Mouse (Mus musculus): ENCODE measurements around the gene Cux1. TPM values are rescaled to one million over a fixed set of nuclear protein-coding genes. Genes with fewer than 3 reads are reported as not detected.

The Cux1 gene
- polyA plus RNA-seq, 1 experiment from 2014 or later, result 17.1 TPM

GRCm38 (mm10) chr5:136486401-136486800 is 80.9 kb downstream of the Cux1 start:
- Histone ChIP-seq H3K4me1 (replicated peaks) (peaks cover 19% of the 10 kb centered on the region), H3K27me3 (no peaks in the 10 kb centered on the region), H3K36me3 (replicated peaks) (peaks cover 7% of the 10 kb centered on the region; the same call in 1 of the 2 replicates), H3K4me3 (replicated peaks) (no peak overlapping the region), H3K9me3 (replicated peaks) (no peaks in the 10 kb centered on the region), H3K9ac (no peak overlapping the region), H3K27ac (replicated peaks) (no peak overlapping the region), H3K4me2 (no peak overlapping the region)
- WGBS (ENCODE audit: insufficient replicate concordance), result 72% methylated on average over 3 of the region's 3 CpGs
- ATAC-seq (ENCODE audit: insufficient read depth), result no peak

- Histone ChIP-seq H3K36me3 (replicated peaks) (peaks cover 7% of the 10 kb centered on the region; the same call in 1 of the 2 replicates), H3K4me1 (replicated peaks) (peaks cover 19% of the 10 kb centered on the region), H3K4me2 (no peak overlapping the region), H3K9ac (no peak overlapping the region), H3K27ac (replicated peaks) (no peak overlapping the region), H3K4me3 (replicated peaks) (no peak overlapping the region), H3K27me3 (no peaks in the 10 kb centered on the region), H3K9me3 (replicated peaks) (no peaks in the 10 kb centered on the region)
- no peak for ATAC-seq (ENCODE audit: insufficient read depth)
- 72% methylated on average over 6 of the region's 6 CpGs for WGBS (ENCODE audit: insufficient replicate concordance)
These were observed 81.9 kb downstream of the Cux1 start for GRCm38 (mm10) chr5:136485397-136485796.

- Histone ChIP-seq H3K9ac (no peak overlapping the region), H3K27ac (replicated peaks) (no peak overlapping the region), H3K4me1 (replicated peaks) (peaks cover 6% of the 10 kb centered on the region), H3K9me3 (replicated peaks) (no peaks in the 10 kb centered on the region), H3K27me3 (no peaks in the 10 kb centered on the region), H3K4me2 (no peak overlapping the region), H3K4me3 (replicated peaks) (no peak overlapping the region), H3K36me3 (replicated peaks) (peaks cover 7% of the 10 kb centered on the region; the same call in 1 of the 2 replicates)
- WGBS (ENCODE audit: insufficient replicate concordance), result 28% methylated on average over 1 of the region's 1 CpGs
- no peak for ATAC-seq (ENCODE audit: insufficient read depth)
These were observed 84.9 kb downstream of the Cux1 start for GRCm38 (mm10) chr5:136482434-136482833.

DNA sequence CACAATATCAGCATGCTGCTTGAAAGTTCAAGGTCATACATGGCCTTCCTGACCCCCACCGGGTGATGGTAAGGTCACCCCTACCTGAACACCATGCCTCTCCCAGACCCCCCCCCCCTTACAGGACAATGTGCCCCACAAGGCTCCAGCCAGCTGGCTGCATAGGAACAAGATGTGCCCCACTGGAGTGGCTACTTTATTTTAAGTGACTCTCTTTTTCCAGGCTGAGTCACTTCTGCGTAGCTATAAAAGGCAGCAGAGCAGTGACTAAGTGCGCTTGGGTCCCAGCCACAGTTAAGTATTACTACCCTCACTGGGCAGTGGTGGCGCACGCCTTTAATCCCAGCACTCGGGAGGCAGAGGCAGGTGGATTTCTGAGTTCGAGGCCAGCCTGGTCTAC is 86.7 kb downstream of the Cux1 start:
- WGBS (ENCODE audit: insufficient replicate concordance), result 65% methylated on average over 7 of the region's 7 CpGs

DNA sequence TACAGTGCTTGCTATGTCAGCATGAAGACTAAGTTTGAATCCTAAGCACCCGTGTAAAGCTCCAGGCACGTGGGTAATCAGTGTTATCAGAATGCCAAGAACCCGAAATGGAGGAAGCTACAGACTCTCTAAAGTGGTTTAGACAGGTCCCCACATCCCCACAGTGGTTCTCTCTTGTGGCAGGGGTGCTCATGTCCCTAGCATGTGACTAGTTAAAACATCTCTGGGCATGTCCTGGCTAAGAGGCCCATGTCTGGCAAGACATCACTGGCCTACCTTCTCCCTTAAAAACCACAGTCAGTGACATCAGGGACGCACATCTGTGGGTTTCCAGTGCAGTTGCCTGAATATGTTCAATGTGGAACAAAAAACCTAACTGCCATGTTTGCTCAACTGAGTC is 87.5 kb downstream of the Cux1 start:
- H3K4me2 ChIP-seq, result no peak overlapping the region
- H3K27me3 ChIP-seq, result no peaks in the 10 kb centered on the region
- no peak overlapping the region for H3K9ac ChIP-seq
- H3K27ac ChIP-seq (replicated peaks), result no peak overlapping the region
- H3K36me3 ChIP-seq (replicated peaks), result 0 out of 2 replicates have a peak, but pooled peaks cover 3% of the 10 kb centered on the region
- 31% methylated on average over 4 of the region's 4 CpGs for WGBS (ENCODE audit: insufficient replicate concordance)
- H3K9me3 ChIP-seq (replicated peaks), result no peaks in the 10 kb centered on the region
- peaks cover 5% of the 10 kb centered on the region for H3K4me1 ChIP-seq (replicated peaks)
- ATAC-seq (ENCODE audit: insufficient read depth), result no peak
- H3K4me3 ChIP-seq (replicated peaks), result no peak overlapping the region

More for the DNA sequence above, 86.7 kb downstream of the Cux1 start:
- Histone ChIP-seq H3K36me3 (replicated peaks) (peaks cover 7% of the 10 kb centered on the region; the same call in 1 of the 2 replicates), H3K9ac (no peak overlapping the region), H3K9me3 (replicated peaks) (no peaks in the 10 kb centered on the region), H3K27me3 (no peaks in the 10 kb centered on the region), H3K27ac (replicated peaks) (no peak overlapping the region), H3K4me2 (no peak overlapping the region), H3K4me3 (replicated peaks) (no peak overlapping the region), H3K4me1 (replicated peaks) (peaks cover 5% of the 10 kb centered on the region)
- no peak for ATAC-seq (ENCODE audit: insufficient read depth)

DNA sequence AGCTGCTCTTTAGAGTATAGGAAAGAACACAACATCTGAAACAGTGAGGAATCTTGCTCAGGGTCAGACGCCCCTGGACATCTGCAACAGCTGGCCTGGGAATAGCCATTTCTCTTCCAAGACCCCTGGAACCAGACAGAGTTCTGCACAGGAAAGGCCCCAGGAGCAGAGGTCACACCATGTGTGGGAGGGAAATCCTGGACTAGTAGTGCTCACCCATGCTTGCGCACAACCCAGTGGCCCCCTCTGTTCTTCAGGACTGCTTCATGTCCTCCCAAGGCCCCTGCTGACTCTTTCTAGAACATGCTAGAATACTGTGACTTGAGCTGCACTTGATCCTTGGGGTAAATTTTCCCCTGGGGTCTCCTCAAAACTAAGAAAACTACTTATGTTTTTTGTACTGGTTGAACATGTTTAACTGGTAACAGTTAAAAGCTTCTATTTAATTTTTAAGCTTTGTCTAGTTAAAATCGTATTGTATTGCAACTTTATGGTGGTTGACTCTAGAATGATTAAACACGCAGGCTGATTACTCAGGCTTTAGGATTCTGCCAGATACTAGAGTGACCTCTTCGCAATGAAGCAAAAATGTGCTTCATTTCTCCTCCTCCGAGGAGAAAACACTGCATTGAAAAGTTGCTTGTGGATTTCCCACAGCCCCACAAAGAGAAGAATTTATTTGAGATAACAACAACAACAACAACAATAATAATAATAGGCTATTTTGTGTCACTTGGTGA is 88.1 kb downstream of the Cux1 start:
- no peaks in the 10 kb centered on the region for H3K36me3 ChIP-seq (replicated peaks)
- ATAC-seq (ENCODE audit: insufficient read depth), result no peak
- no peak overlapping the region for H3K27ac ChIP-seq (replicated peaks)
- H3K9ac ChIP-seq, result no peak overlapping the region
- no peak overlapping the region for H3K4me3 ChIP-seq (replicated peaks)
- H3K4me2 ChIP-seq, result no peak overlapping the region
- H3K9me3 ChIP-seq (replicated peaks), result no peaks in the 10 kb centered on the region
- peaks cover 5% of the 10 kb centered on the region for H3K4me1 ChIP-seq (replicated peaks)
- no peaks in the 10 kb centered on the region for H3K27me3 ChIP-seq
- WGBS (ENCODE audit: insufficient replicate concordance), result 70% methylated on average over 6 of the region's 6 CpGs

DNA sequence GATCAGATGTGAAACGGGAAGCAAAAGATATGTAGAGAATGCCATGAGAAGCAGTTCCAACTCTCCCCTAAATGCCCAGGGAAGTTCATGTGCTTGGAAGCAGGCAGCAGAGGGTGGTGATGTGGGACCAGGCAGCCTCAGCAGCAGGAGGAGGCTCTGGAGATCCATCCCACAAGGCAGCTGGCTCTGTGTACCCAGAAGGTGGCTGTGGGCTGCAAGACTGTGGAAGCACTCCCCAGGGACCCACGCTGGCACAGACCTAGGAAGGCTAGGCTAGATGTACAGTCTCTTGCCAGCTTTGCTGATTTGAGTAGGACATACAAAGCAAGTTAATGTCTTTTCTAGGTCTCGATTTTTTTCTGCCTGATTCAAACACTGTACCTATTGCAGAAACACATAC is 91.0 kb downstream of the Cux1 start:
- H3K9me3 ChIP-seq (replicated peaks), result no peaks in the 10 kb centered on the region
- no peak overlapping the region for H3K4me2 ChIP-seq
- no peak overlapping the region for H3K9ac ChIP-seq
- ATAC-seq (ENCODE audit: insufficient read depth), result no peak
- H3K27ac ChIP-seq (replicated peaks), result no peak overlapping the region
- H3K27me3 ChIP-seq, result no peaks in the 10 kb centered on the region
- H3K4me1 ChIP-seq (replicated peaks), result no peaks in the 10 kb centered on the region
- 53% methylated on average over 3 of the region's 3 CpGs for WGBS (ENCODE audit: insufficient replicate concordance)
- no peaks in the 10 kb centered on the region for H3K36me3 ChIP-seq (replicated peaks)
- no peak overlapping the region for H3K4me3 ChIP-seq (replicated peaks)

- H3K27me3 ChIP-seq, result no peaks in the 10 kb centered on the region
- H3K36me3 ChIP-seq (replicated peaks), result no peaks in the 10 kb centered on the region
- ATAC-seq (ENCODE audit: insufficient read depth), result no peak
- no peaks in the 10 kb centered on the region for H3K4me1 ChIP-seq (replicated peaks)
- H3K9me3 ChIP-seq (replicated peaks), result no peaks in the 10 kb centered on the region
- H3K27ac ChIP-seq (replicated peaks), result no peak overlapping the region
- H3K9ac ChIP-seq, result no peak overlapping the region
- no peak overlapping the region for H3K4me3 ChIP-seq (replicated peaks)
- WGBS (ENCODE audit: insufficient replicate concordance), result 67% methylated on average over 1 of the region's 1 CpGs
- no peak overlapping the region for H3K4me2 ChIP-seq
These were observed 92.1 kb downstream of the Cux1 start for GRCm38 (mm10) chr5:136475161-136475560.

DNA sequence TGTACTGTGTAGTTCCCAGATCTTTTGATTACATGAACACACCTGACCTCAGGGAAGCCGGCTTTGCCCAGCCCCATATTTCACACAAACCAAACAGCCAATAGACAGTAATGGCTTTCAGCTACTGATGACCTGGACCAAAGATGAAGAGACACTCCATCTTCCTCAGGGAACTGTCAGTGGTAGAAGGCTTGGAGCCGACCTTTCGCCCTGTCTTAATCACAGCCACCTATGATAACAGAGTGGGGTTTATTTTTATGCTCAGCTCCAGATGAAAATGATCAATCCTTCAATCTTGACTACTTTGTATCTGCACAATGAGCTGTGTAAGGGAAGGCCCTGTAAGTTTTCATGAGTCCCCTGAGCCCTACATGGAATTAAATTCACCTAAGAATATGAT is 93.2 kb downstream of the Cux1 start:
- no peak overlapping the region for H3K9ac ChIP-seq
- no peaks in the 10 kb centered on the region for H3K27me3 ChIP-seq
- H3K4me3 ChIP-seq (replicated peaks), result no peak overlapping the region
- WGBS (ENCODE audit: insufficient replicate concordance), result 71% methylated on average over 3 of the region's 3 CpGs
- H3K4me1 ChIP-seq (replicated peaks), result no peaks in the 10 kb centered on the region
- H3K27ac ChIP-seq (replicated peaks), result no peak overlapping the region
- no peak overlapping the region for H3K4me2 ChIP-seq
- H3K9me3 ChIP-seq (replicated peaks), result no peaks in the 10 kb centered on the region
- H3K36me3 ChIP-seq (replicated peaks), result no peaks in the 10 kb centered on the region
- no peak for ATAC-seq (ENCODE audit: insufficient read depth)

DNA sequence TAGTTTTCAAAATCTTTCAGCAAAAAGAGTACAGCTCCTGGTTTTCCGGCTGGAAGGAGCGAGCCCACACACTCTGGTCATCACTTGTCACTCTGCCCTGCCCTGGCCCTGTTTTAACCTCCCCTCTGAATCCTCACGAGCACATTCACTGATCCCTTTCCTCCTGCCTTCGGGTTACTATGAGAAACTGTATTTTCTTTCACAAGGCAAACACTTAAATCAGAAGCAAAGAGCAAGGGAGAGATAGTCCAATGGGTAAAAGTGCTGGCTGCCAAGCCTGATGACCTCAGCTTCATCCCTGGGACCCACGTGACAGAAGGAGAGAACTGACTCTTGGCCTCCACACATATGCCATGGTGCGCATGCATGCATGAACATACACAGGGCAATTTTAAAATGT is 94.0 kb downstream of the Cux1 start:
- 68% methylated on average over 6 of the region's 6 CpGs for WGBS (ENCODE audit: insufficient replicate concordance)
- Histone ChIP-seq H3K9me3 (replicated peaks) (no peaks in the 10 kb centered on the region), H3K4me2 (no peak overlapping the region), H3K9ac (no peak overlapping the region), H3K27ac (replicated peaks) (no peak overlapping the region), H3K4me1 (replicated peaks) (peaks cover 3% of the 10 kb centered on the region; the same call in 1 of the 2 replicates), H3K27me3 (no peaks in the 10 kb centered on the region), H3K4me3 (replicated peaks) (no peak overlapping the region), H3K36me3 (replicated peaks) (no peaks in the 10 kb centered on the region)
- no peak for ATAC-seq (ENCODE audit: insufficient read depth)

- Histone ChIP-seq H3K9ac (no peak overlapping the region), H3K4me1 (replicated peaks) (peaks cover 8% of the 10 kb centered on the region), H3K4me2 (no peak overlapping the region), H3K36me3 (replicated peaks) (no peaks in the 10 kb centered on the region), H3K9me3 (replicated peaks) (no peaks in the 10 kb centered on the region), H3K27ac (replicated peaks) (no peak overlapping the region), H3K27me3 (no peaks in the 10 kb centered on the region), H3K4me3 (replicated peaks) (no peak overlapping the region)
- 81% methylated on average over 6 of the region's 6 CpGs for WGBS (ENCODE audit: insufficient replicate concordance)
- no peak for ATAC-seq (ENCODE audit: insufficient read depth)
These were observed 94.4 kb downstream of the Cux1 start for GRCm38 (mm10) chr5:136472846-136473245.

Data from liver, embryonic 15.5 days (tissue).